Mouse (Mus musculus) liver, postnatal 0 days (tissue): ENCODE data around the gene Rapgef6.

Experiments
- CTCF ChIP-seq: sonication (generic); IDR thresholded peaks from 2 replicates; pipeline ENCODE4 v1.5.1; 2016; ENCODE audit warnings: antibody characterized with exemption, low read depth
- EP300 ChIP-seq: IDR thresholded peaks from 2 replicates; pipeline ENCODE4 v1.6.1; 2016; ENCODE audit warnings: antibody characterized with exemption, low read depth, mild to moderate bottlenecking

DNA sequence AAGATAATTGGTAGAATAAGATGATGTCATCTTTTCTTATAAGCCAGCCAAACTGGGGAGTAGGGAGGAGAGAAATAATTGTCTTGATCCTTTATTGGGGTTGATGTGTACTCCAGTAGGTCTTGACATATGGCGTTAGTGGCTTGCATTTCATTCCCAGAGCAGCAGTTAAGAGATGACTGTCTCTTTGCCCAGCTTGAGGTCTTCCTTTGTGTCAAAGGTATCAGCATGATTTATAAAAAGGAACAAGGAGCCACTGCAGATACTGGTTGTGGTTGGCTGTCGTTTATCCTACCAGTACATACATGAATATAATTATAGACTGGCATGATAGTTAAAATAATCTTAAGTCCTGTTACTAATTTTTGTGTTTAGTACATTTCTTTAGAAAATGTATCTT lies 71.4 kb downstream of the Rapgef6 start:
- TF ChIP-seq CTCF: no peak
- TF ChIP-seq EP300: no peak
